Mouse (Mus musculus) liver, adult 2 months (tissue): ENCODE results near the gene Ubr2. TPM values are rescaled to one million over a fixed set of nuclear protein-coding genes. Genes with fewer than 3 reads are reported as not detected.

Experiments used
- DNase-seq: peaks from one replicate; pipeline ENCODE4 v3.0.0-alpha.2; 2011; ENCODE audit warnings: low read depth, low spot score; ENCODE audit errors: extremely low read depth
- H3K27ac ChIP-seq: fragments of 200-500 bp; replicated peaks from 2 replicates; pipeline ENCODE4 v1.5.1; 2012; ENCODE audit warnings: low read depth, mild to moderate bottlenecking, control low read depth, inconsistent platforms, low read length; ENCODE audit not compliant: insufficient read depth
- H3K27me3 ChIP-seq: fragments of 200-500 bp; 2 replicates; pipeline ENCODE4 v1.6.1; 2012; ENCODE audit warnings: mild to moderate bottlenecking, moderate library complexity, low read length, inconsistent platforms; ENCODE audit not compliant: control insufficient read depth, insufficient read depth
- H3K36me3 ChIP-seq: fragments of 200-500 bp; 2 replicates; pipeline ENCODE4 v1.6.1; 2012; ENCODE audit warnings: low read length, inconsistent platforms; ENCODE audit not compliant: control insufficient read depth, insufficient read depth
- H3K4me1 ChIP-seq: fragments of 200-500 bp; 2 replicates; pipeline ENCODE4 v1.6.1; 2011; ENCODE audit warnings: low read length; ENCODE audit not compliant: control insufficient read depth, insufficient read depth
- H3K4me3 ChIP-seq: fragments of 200-500 bp; 2 replicates; pipeline ENCODE4 v1.5.1; 2011; ENCODE audit warnings: low read depth, mild to moderate bottlenecking, control low read depth, low read length, moderate library complexity; ENCODE audit not compliant: insufficient read depth
- H3K79me2 ChIP-seq: fragments of 200-500 bp; 2 replicates; pipeline ENCODE4 v1.6.1; 2012; ENCODE audit warnings: inconsistent platforms, mild to moderate bottlenecking, low read length, moderate library complexity; ENCODE audit not compliant: control insufficient read depth, insufficient read depth
- H3K9ac ChIP-seq: fragments of 200-500 bp; 2 replicates; pipeline ENCODE4 v1.6.1; 2012; ENCODE audit warnings: low read depth, mild to moderate bottlenecking, control low read depth, inconsistent platforms, low read length
- CTCF ChIP-seq: fragments of 200-500 bp; IDR thresholded peaks from 2 replicates; pipeline ENCODE4 v1.5.1; 2011; ENCODE audit warnings: low read depth, low read length, control low read depth
- POLR2A ChIP-seq: fragments of 200-500 bp; IDR thresholded peaks from 2 replicates; pipeline ENCODE4 v1.6.1; 2011; ENCODE audit warnings: low read length, control low read depth; ENCODE audit not compliant: insufficient read depth; ENCODE audit errors: extremely low read depth
- WGBS: fragments of 180-500 bp; shearing (Covaris S2); methylation state at CpG from one replicate; pipeline ENCODE4 v1.1.7; 2018; 5-methylcytosine and 5-hydroxymethylcytosine counted together
- polyA plus RNA-seq: library from polyadenylated mRNA; depleted of rRNA; stranded (reverse); fragments of >200 nt; gene quantifications from 2 replicates; pipeline ENCODE4 v1.2.3, GENCODE M21; 2012
- total RNA-seq: library from RNA; depleted of rRNA; stranded (reverse); fragments of >200 nt; gene quantifications from 2 replicates; pipeline ENCODE4 v1.2.3, GENCODE M21; 2014

Gene Ubr2
- total and polyA plus RNA-seq, 2 experiments = 29.9 to 36.0 TPM

GRCm38 (mm10) chr17:47054613-47055012 is 44.3 kb upstream of the Ubr2 start:
- WGBS = 75% methylated on average over 11 of the region's 11 CpGs
- H3K79me2 ChIP-seq = no peaks in the 10 kb centered on the region

GRCm38 (mm10) chr17:47050678-47051077 is 40.3 kb upstream of the Ubr2 start:
- Histone ChIP-seq H3K79me2 (no peaks in the 10 kb centered on the region), H3K9ac (no peak overlapping the region), H3K4me1 (no peaks in the 10 kb centered on the region), H3K27ac (no peak overlapping the region), H3K4me3 (no peak overlapping the region), H3K36me3 (no peaks in the 10 kb centered on the region), H3K27me3 (no peaks in the 10 kb centered on the region)
- 97% methylated on average over 3 of the region's 3 CpGs for whole genome bisulfite sequencing
- no peak for DNase-seq
- TF ChIP-seq POLR2A = no peak
- TF ChIP-seq CTCF = no peak

More at GRCm38 (mm10) chr17:47054613-47055012, 44.3 kb upstream of the Ubr2 start:
- TF ChIP-seq CTCF (no peak), POLR2A (no peak)
- H3K27me3 ChIP-seq = no peaks in the 10 kb centered on the region
- peaks cover 5% of the 10 kb centered on the region; the same call in 1 of the 2 replicates for H3K4me1 ChIP-seq
- DNase-seq = peak; percentile 6
- H3K4me3 ChIP-seq = no peak overlapping the region
- H3K9ac ChIP-seq = no peak overlapping the region
- H3K36me3 ChIP-seq = no peaks in the 10 kb centered on the region
- H3K27ac ChIP-seq = no peak overlapping the region

- TF ChIP-seq CTCF = no peak
- TF ChIP-seq POLR2A = no peak
- WGBS = 95% methylated on average over 14 of the region's 14 CpGs
Measured at GRCm38 (mm10) chr17:47042866-47043265, 32.5 kb upstream of the Ubr2 start.

GRCm38 (mm10) chr17:47038844-47039803 is 28.8 kb upstream of the Ubr2 start:
- DNase-seq = peak; percentile 55
- peak overlapping the region; percentile 17; the same call in 1 of the 2 replicates for H3K4me3 ChIP-seq
- WGBS = 11% methylated on average over 18 of the region's 18 CpGs
- no peak overlapping the region for H3K9ac ChIP-seq
- peaks cover 3% of the 10 kb centered on the region; the same call in 1 of the 2 replicates for H3K4me1 ChIP-seq
- no peaks in the 10 kb centered on the region for H3K27me3 ChIP-seq
- H3K79me2 ChIP-seq = no peaks in the 10 kb centered on the region
- no peak overlapping the region for H3K27ac ChIP-seq
- TF ChIP-seq CTCF (peak; percentile 97), POLR2A (no peak)
- no peaks in the 10 kb centered on the region for H3K36me3 ChIP-seq

More at GRCm38 (mm10) chr17:47042866-47043265, 32.5 kb upstream of the Ubr2 start:
- no peak overlapping the region for H3K4me3 ChIP-seq
- DNase-seq = no peak
- H3K27ac ChIP-seq = no peak overlapping the region
- no peaks in the 10 kb centered on the region for H3K27me3 ChIP-seq
- no peaks in the 10 kb centered on the region for H3K36me3 ChIP-seq
- H3K4me1 ChIP-seq = peaks cover 3% of the 10 kb centered on the region; the same call in 1 of the 2 replicates
- no peak overlapping the region for H3K9ac ChIP-seq
- H3K79me2 ChIP-seq = no peaks in the 10 kb centered on the region

- no peaks in the 10 kb centered on the region for H3K27me3 ChIP-seq
- H3K79me2 ChIP-seq = no peaks in the 10 kb centered on the region
- TF ChIP-seq POLR2A = no peak
- TF ChIP-seq CTCF = no peak
- no peak for DNase-seq
- no peak overlapping the region for H3K27ac ChIP-seq
- H3K36me3 ChIP-seq = no peaks in the 10 kb centered on the region
- H3K4me3 ChIP-seq = no peak overlapping the region
- peaks cover 3% of the 10 kb centered on the region; the same call in 1 of the 2 replicates for H3K4me1 ChIP-seq
- H3K9ac ChIP-seq = no peak overlapping the region
Measured at GRCm38 (mm10) chr17:47034536-47034935, 24.2 kb upstream of the Ubr2 start.

- H3K27ac ChIP-seq = no peak overlapping the region
- H3K4me3 ChIP-seq = no peak overlapping the region
- H3K27me3 ChIP-seq = no peaks in the 10 kb centered on the region
- peak; percentile 53 for DNase-seq
- no peaks in the 10 kb centered on the region; the same call in 1 of the 2 replicates for H3K4me1 ChIP-seq
- H3K36me3 ChIP-seq = no peaks in the 10 kb centered on the region
- WGBS = under 1% methylated on average over 4 of the region's 4 CpGs
- TF ChIP-seq CTCF (peak; percentile 69), POLR2A (no peak)
- H3K79me2 ChIP-seq = no peaks in the 10 kb centered on the region
- no peak overlapping the region for H3K9ac ChIP-seq
Measured at GRCm38 (mm10) chr17:47033643-47034042, 23.3 kb upstream of the Ubr2 start.
